Mouse (Mus musculus): ENCODE data around the gene Cinp.

DNA sequence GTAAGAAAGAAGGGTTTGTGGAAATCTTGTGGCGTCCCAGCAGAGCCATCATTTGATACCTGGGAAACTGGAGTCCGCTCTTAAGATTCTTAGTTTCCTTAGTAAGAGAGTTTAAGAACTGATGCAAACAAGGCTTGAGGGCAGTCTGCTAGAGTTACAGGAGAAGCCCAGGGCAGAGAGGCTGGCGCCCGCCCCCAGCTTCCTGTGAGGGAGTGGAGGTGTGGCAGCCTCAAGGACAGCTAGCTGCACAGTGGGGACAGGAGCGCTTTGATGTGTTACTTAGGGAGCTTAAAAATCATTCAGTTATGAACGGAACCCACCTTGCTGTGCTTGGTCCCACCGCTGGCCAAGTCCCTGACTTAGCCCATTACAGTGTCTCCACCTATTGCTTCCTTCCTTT lies 31.7 kb downstream of the Cinp start:
- TF ChIP-seq CHD2 (IDR thresholded peaks at IDR 0.05; ENCODE audit: low read depth, low read length) (no peak), HCFC1 (IDR thresholded peaks at IDR 0.05; ENCODE audit: borderline replicate concordance, insufficient read depth, low read length) (no peak), ZNF384 (IDR thresholded peaks at IDR 0.05; ENCODE audit: low read depth, low read length) (no peak), MAFK (IDR thresholded peaks at IDR 0.05; ENCODE audit: insufficient read depth, low read depth, low read length) (no peak)
